Mouse (Mus musculus): ENCODE results near the gene Tk2.

Tk2 gene

GRCm38 (mm10) chr8:104219079-104219478 lies 29.3 kb downstream of the Tk2 start:
- DNase-seq: peak; percentile 57

GRCm38 (mm10) chr8:104217601-104218000 lies 30.8 kb downstream of the Tk2 start:
- no peak for DNase-seq

GRCm38 (mm10) chr8:104205292-104205691 lies 43.1 kb downstream of the Tk2 start:
- DNase-seq: no peak

DNA sequence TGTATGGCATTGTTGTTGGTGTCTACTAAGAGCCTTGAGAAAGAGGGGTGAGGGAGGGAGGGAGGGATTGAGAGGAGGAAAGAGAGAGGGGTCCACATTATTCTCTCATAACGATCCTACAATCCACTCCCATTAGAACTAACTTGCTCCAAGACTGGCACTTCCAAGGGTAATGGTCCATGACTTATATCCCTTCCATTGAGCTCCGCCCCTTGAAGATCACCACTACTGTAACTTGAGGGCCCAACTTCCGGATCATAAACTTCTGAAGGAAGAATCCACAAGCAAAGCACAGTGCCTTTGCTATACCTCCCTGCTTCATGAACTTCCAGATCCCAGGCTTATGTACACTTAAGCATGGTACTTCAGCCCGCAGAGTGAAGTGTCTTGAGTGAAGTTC lies 46.0 kb downstream of the Tk2 start:
- DNase-seq: no peak

DNA sequence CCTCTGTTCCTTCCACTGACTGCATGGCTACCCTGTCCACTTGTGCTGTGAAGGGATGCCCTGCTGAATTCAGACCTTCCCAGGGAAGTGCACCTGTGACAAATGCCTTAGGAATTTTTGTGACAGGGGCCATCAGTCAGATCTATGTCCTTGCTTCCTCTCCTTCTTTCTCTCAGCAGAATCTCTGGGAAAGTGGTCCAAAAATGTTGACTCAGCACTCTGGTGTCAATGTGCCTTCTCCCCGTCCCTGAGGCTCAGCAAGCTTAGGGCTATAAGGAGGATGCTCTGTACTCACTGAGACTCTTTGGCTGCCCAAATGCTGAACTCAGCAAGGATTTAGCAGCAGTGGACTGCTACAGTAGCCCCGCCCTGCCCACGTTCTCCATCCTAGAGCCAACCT lies 46.7 kb downstream of the Tk2 start:
- DNase-seq: no peak

- DNase-seq: no peak
These were observed 48.6 kb downstream of the Tk2 start for GRCm38 (mm10) chr8:104199802-104200201.

- DNase-seq: peak; percentile 12
These were observed 56.9 kb downstream of the Tk2 start for GRCm38 (mm10) chr8:104191496-104191895.

DNA sequence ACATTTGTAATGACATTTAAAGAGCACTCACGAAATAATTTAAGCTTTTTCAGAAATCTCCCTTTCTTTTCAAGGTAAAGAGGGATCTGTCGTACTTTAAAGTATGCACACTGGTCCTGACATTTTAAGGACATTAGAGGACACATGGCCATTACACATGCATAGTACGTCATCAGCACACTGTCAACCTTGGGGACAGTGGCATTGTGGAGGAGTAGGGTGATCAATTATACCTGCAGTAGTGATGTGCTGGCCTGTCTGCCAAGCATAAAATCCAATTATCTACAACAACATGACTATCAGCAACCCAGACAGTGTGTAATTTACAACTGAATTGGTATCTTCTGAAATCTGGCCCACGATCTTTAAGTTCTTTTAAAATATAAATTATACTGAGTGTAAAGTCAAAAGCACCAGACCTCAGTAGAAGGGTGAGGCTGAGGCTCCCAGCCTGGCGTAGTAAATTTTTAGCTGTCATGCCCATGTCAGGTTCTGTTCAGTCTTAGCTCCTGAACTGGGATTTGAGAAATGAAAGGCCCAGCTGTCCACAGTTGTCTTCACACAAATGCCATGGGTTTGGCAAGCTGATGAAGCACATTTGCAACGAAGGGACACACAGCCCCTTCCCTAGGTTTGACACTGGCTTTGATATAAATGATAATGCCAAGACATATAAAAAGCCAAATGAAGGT lies 57.4 kb downstream of the Tk2 start:
- DNase-seq: no peak

DNA sequence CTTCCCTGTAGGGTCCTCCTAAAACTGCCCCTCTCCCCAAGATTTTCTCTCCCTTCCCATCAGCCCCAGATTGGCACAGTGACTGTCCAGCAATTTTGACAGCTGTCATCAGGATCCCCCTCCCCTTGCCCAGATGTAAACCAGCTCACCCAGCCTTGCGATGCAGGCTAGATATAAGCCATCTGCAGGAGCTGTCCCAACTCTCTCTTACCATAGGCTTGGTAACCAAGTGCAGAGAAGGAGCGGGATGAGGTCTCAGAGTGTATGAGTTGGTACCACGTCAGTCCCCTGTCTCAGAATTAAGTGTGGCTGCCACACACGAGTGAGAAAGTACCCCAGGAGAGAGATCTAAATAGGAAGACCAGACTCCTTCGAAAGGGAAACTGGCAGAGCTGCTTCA lies 59.9 kb downstream of the Tk2 start:
- DNase-seq: no peak

DNA sequence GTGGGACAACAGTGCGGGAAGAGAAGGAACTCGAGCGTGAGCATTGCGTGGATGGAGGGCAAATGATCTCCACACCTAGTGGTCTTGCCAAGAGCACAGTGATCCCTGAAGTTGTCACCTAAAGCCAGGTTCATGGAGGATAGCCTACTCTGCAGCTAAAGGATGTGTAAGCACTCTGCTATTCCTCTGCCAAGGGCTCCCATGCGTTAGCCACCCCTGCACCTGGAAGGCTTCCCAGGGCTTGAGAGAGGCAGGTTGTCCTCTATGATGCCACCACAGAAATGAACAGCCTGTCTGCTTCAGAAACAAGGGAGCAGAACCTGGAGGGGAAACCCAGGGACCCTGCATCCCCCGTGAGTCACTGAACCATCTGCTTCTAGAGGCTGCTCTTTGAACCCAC lies 60.7 kb downstream of the Tk2 start:
- DNase-seq: no peak

GRCm38 (mm10) chr8:104186827-104187226 lies 61.5 kb downstream of the Tk2 start:
- no peak for DNase-seq

GRCm38 (mm10) chr8:104184905-104185304 lies 63.5 kb downstream of the Tk2 start:
- no peak for DNase-seq

DNA sequence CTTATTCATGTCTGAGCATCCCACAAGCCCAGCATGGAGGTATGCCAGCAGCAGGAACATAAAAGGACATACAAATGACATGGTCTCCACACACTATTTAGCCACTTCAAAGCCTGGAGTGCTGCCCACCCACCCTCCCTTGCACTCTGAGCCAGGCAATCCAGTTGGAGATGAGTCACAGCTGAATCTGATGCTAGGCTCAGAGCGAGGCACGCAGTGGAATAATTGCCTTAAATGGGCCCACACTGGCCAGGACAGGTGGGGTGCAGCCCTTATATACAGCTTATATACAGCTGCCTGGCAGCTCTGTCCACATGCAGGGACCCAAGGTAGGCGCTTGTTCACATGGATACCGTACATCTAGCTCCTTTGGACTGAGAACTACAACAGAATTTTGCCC lies 71.3 kb downstream of the Tk2 start:
- DNase-seq: no peak
